Mouse (Mus musculus): ENCODE data around the gene Phc1. TPM values are rescaled to one million over a fixed set of nuclear protein-coding genes. Genes with fewer than 3 reads are reported as not detected.

The Phc1 gene
- polyA plus RNA-seq, 1 experiment from 2014 or later, result 15.4 TPM

DNA sequence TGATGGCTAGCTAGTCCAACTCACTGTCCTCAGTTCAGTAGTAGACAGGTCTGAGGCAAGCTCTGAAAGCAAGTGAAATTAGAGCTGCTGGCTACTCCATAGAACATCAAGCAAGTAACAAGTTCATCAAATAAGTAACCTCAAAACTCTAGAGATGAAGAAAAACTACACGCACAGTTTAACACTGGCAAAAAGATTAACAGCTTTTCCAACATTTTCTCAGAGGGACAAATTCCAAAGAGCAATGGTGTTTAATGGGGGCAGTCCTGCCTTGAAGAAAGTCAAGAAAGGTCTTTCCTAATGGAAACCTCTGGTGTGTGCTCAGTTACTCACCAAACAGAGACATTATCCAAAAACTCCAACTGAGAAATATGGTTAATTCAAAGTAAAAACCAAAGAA lies 21.6 kb downstream of the Phc1 start:
- Histone ChIP-seq H3K4me3 (ENCODE audit: low read length) (no peak overlapping the region), H3K27me3 (ENCODE audit: control insufficient read depth, insufficient read depth, low read depth, low read length) (no peaks in the 10 kb centered on the region), H3K9ac (ENCODE audit: low read length) (no peak overlapping the region), H3K27ac (ENCODE audit: low read length) (no peak overlapping the region), H3K9me3 (ENCODE audit: control insufficient read depth, low read length) (no peaks in the 10 kb centered on the region), H3K4me1 (replicated peaks; ENCODE audit: control insufficient read depth, insufficient read depth, low read length) (no peaks in the 10 kb centered on the region), H3K4me2 (ENCODE audit: low read depth, low read length) (no peak overlapping the region), H3K36me3 (ENCODE audit: control insufficient read depth, insufficient read depth, low read length) (peaks cover 63% of the 10 kb centered on the region)
- no peak for ATAC-seq (ENCODE audit: low read depth)
- 95% methylated on average over 1 of the region's 1 CpGs for WGBS

- 44% methylated on average over 5 of the region's 5 CpGs for WGBS
Observed at GRCm38 (mm10) chr6:122310187-122310820, 30.1 kb downstream of the Phc1 start.

GRCm38 (mm10) chr6:122309446-122309960 lies 30.9 kb downstream of the Phc1 start:
- Histone ChIP-seq H3K27ac (ENCODE audit: low read length) (peak overlapping the region; percentile 67), H3K9me3 (ENCODE audit: control insufficient read depth, low read length) (no peaks in the 10 kb centered on the region), H3K4me1 (replicated peaks; ENCODE audit: control insufficient read depth, insufficient read depth, low read length) (peaks cover 15% of the 10 kb centered on the region), H3K4me2 (ENCODE audit: low read depth, low read length) (peak overlapping the region; percentile 92), H3K36me3 (ENCODE audit: control insufficient read depth, insufficient read depth, low read length) (peaks cover 12% of the 10 kb centered on the region), H3K27me3 (ENCODE audit: control insufficient read depth, insufficient read depth, low read depth, low read length) (no peaks in the 10 kb centered on the region), H3K9ac (ENCODE audit: low read length) (peak overlapping the region; percentile 96), H3K4me3 (ENCODE audit: low read length) (peak overlapping the region; percentile 90)
- no peak for ATAC-seq (ENCODE audit: low read depth)
- 5% methylated on average over 11 of the region's 11 CpGs for WGBS

More at GRCm38 (mm10) chr6:122310187-122310820, 30.1 kb downstream of the Phc1 start:
- Histone ChIP-seq H3K4me3 (ENCODE audit: low read length) (peak overlapping the region; percentile 90), H3K4me1 (replicated peaks; ENCODE audit: control insufficient read depth, insufficient read depth, low read length) (peaks cover 15% of the 10 kb centered on the region), H3K36me3 (ENCODE audit: control insufficient read depth, insufficient read depth, low read length) (peaks cover 17% of the 10 kb centered on the region), H3K9me3 (ENCODE audit: control insufficient read depth, low read length) (no peaks in the 10 kb centered on the region), H3K27ac (ENCODE audit: low read length) (no peak overlapping the region; the same call in 1 of the 2 replicates), H3K4me2 (ENCODE audit: low read depth, low read length) (peak overlapping the region; percentile 92), H3K27me3 (ENCODE audit: control insufficient read depth, insufficient read depth, low read depth, low read length) (no peaks in the 10 kb centered on the region), H3K9ac (ENCODE audit: low read length) (peak overlapping the region; percentile 96)
- ATAC-seq (ENCODE audit: low read depth), result no peak

- ATAC-seq (ENCODE audit: low read depth), result peak; percentile 99
- under 1% methylated on average over 49 of the region's 49 CpGs for WGBS
- H3K36me3 ChIP-seq (ENCODE audit: control insufficient read depth, insufficient read depth, low read length), result peaks cover 5% of the 10 kb centered on the region
- H3K9ac ChIP-seq (ENCODE audit: low read length), result peak within 1 kb of the TSS; percentile 96
- H3K27ac ChIP-seq (ENCODE audit: low read length), result peak within 1 kb of the TSS; percentile 67
- H3K4me3 ChIP-seq (ENCODE audit: low read length), result peak within 1 kb of the TSS; percentile 90
- no peaks in the 10 kb centered on the region for H3K27me3 ChIP-seq (ENCODE audit: control insufficient read depth, insufficient read depth, low read depth, low read length)
- H3K9me3 ChIP-seq (ENCODE audit: control insufficient read depth, low read length), result no peaks in the 10 kb centered on the region
- H3K4me2 ChIP-seq (ENCODE audit: low read depth, low read length), result peak within 1 kb of the TSS; percentile 92
- peaks cover 15% of the 10 kb centered on the region for H3K4me1 ChIP-seq (replicated peaks; ENCODE audit: control insufficient read depth, insufficient read depth, low read length)
Observed at GRCm38 (mm10) chr6:122308505-122309393, 31.6 kb downstream of the Phc1 start, which contains the start of gene M6pr. Gene M6pr (plus strand): TSS chr6:122308720.

GRCm38 (mm10) chr6:122308136-122308504 lies 32.2 kb downstream of the Phc1 start:
- Histone ChIP-seq H3K27me3 (ENCODE audit: control insufficient read depth, insufficient read depth, low read depth, low read length) (no peaks in the 10 kb centered on the region), H3K9me3 (ENCODE audit: control insufficient read depth, low read length) (no peaks in the 10 kb centered on the region), H3K4me3 (ENCODE audit: low read length) (peak overlapping the region; percentile 90), H3K4me1 (replicated peaks; ENCODE audit: control insufficient read depth, insufficient read depth, low read length) (peaks cover 15% of the 10 kb centered on the region), H3K36me3 (ENCODE audit: control insufficient read depth, insufficient read depth, low read length) (no peaks in the 10 kb centered on the region), H3K4me2 (ENCODE audit: low read depth, low read length) (peak overlapping the region; percentile 35), H3K9ac (ENCODE audit: low read length) (no peak overlapping the region), H3K27ac (ENCODE audit: low read length) (no peak overlapping the region)
- ATAC-seq (ENCODE audit: low read depth), result no peak; the same call in 1 of the 2 replicates
- WGBS, result 58% methylated on average over 6 of the region's 6 CpGs

DNA sequence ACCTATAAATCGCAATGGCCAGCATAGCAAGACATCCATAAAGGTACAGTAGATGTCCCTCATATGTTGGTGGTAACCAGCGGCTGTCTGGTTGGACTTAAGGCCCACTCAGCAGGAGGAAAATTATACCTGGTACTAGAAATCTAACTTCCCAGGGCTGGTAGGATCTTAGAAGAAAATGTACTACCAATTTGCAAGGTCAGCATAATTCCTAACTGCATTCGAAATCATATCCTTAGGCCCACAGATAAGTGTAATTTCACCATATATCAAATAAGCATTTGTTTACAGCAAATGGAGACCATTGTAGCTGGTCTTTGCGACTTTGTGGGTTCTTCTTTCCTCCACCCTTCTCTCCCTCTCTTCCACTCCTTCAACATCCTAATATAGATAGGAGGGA lies 33.7 kb downstream of the Phc1 start:
- Histone ChIP-seq H3K27me3 (ENCODE audit: control insufficient read depth, insufficient read depth, low read depth, low read length) (no peaks in the 10 kb centered on the region), H3K4me2 (ENCODE audit: low read depth, low read length) (no peak overlapping the region), H3K27ac (ENCODE audit: low read length) (no peak overlapping the region), H3K4me3 (ENCODE audit: low read length) (no peak overlapping the region), H3K4me1 (replicated peaks; ENCODE audit: control insufficient read depth, insufficient read depth, low read length) (peaks cover 15% of the 10 kb centered on the region), H3K36me3 (ENCODE audit: control insufficient read depth, insufficient read depth, low read length) (no peaks in the 10 kb centered on the region), H3K9ac (ENCODE audit: low read length) (no peak overlapping the region), H3K9me3 (ENCODE audit: control insufficient read depth, low read length) (no peaks in the 10 kb centered on the region)
- 80% methylated on average over 4 of the region's 4 CpGs for WGBS
- no peak for ATAC-seq (ENCODE audit: low read depth)

DNA sequence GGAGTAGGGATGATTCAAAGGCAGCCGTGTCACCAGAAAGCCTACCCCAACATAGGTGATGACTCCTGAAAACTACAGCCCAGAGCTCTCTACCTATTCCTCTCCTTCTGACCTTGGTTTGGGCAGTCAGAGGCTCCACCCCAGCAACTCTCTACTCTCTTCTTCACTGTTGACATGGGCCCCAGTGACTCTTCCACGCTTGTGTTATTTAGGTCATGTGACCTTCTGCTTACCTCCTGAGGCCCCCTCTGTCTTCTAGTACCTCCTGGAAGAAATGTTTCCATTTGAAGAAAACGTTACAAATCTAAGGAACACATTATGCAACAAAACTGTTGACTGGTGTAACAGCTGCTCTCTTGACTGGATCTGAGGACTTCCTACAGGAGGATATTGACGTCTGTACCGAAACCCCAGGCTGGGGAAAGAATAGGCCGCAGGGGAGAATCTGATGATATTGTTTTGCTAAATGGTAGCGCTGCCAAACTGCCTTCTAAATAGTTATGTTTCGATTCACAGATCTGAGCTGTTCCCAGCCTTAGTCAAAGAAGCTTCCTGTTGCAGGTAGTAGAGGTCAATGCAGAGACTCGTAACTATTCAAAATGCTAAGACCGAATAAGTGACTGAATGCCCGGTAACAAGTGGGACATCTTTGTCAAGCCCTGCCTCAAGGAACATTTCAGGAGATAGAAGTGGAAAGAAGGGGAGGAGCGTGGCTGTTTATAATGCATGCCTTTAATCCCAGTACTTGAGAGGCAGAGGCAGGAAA lies 35.4 kb downstream of the Phc1 start:
- H3K4me1 ChIP-seq (replicated peaks; ENCODE audit: control insufficient read depth, insufficient read depth, low read length), result peaks cover 6% of the 10 kb centered on the region
- H3K9ac ChIP-seq (ENCODE audit: low read length), result no peak overlapping the region
- WGBS, result 74% methylated on average over 12 of the region's 12 CpGs
- no peaks in the 10 kb centered on the region for H3K27me3 ChIP-seq (ENCODE audit: control insufficient read depth, insufficient read depth, low read depth, low read length)
- no peak overlapping the region for H3K4me3 ChIP-seq (ENCODE audit: low read length)
- H3K9me3 ChIP-seq (ENCODE audit: control insufficient read depth, low read length), result no peaks in the 10 kb centered on the region
- no peaks in the 10 kb centered on the region for H3K36me3 ChIP-seq (ENCODE audit: control insufficient read depth, insufficient read depth, low read length)
- no peak overlapping the region for H3K4me2 ChIP-seq (ENCODE audit: low read depth, low read length)
- no peak for ATAC-seq (ENCODE audit: low read depth)
- H3K27ac ChIP-seq (ENCODE audit: low read length), result no peak overlapping the region

DNA sequence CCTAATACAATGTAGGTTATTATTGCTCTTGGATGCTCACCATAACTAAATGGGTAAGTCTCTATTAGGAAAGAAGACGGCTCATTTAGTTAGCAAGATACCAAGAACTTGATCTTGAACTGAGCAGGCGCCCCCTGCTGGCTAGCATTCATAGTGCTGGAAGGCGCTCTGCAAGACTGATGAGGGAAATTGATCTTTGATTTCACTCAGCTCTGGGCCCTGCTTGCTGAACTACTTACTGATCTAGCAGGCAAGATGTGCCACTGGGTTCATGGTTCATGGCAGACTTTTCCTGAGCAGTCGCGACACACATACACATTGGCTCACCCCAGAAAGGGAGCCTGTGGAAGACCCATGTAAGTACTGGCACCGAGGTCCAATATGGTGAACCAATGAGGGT lies 36.0 kb downstream of the Phc1 start:
- Histone ChIP-seq H3K4me2 (ENCODE audit: low read depth, low read length) (no peak overlapping the region), H3K9me3 (ENCODE audit: control insufficient read depth, low read length) (no peaks in the 10 kb centered on the region), H3K27ac (ENCODE audit: low read length) (no peak overlapping the region), H3K4me1 (replicated peaks; ENCODE audit: control insufficient read depth, insufficient read depth, low read length) (0 out of 2 replicates have a peak, but pooled peaks cover under 1% of the 10 kb centered on the region), H3K36me3 (ENCODE audit: control insufficient read depth, insufficient read depth, low read length) (no peaks in the 10 kb centered on the region), H3K9ac (ENCODE audit: low read length) (no peak overlapping the region), H3K4me3 (ENCODE audit: low read length) (no peak overlapping the region), H3K27me3 (ENCODE audit: control insufficient read depth, insufficient read depth, low read depth, low read length) (no peaks in the 10 kb centered on the region)
- ATAC-seq (ENCODE audit: low read depth), result no peak
- WGBS, result 29% methylated on average over 6 of the region's 6 CpGs

Data from lung, embryonic 16.5 days (tissue).